In the genomic region with DNA sequence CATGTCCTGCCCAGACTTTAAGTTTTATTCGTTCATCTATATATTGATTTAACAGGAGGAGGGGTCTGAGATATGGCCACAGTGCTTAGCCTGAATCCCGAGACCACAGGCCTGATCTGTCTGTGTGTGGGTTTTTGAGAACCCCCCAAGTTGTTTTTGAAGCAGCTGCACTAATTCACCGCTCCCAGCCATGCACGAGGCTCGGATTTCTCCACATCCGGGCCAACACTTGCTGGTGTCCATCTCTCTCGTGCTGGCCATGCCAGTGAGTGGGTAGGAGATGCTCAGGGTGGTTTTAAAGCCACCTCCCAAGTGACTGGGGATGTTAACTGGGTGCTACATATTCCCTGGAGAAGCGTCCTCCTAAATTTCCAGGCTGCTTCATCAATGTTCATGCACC, we compare ENCODE assay signal across 27 mouse cellular contexts. TPM values are rescaled to one million over a fixed set of nuclear protein-coding genes. Genes with fewer than 3 reads are reported as not detected.
DNase-seq lines count a peak whose midpoint lies in the region; ATAC-seq lines count a peak whose summit lies in the region.
"Had no signal": no experiment of that assay in that cellular context is flagged by ENCODE, and none has a peak within 500 bp of the region (broad histone marks: within the 10 kb centered on the region; RNA-seq: fewer than 3 reads in every experiment).

No protein-coding gene starts in this region.

- H3K4me1 ChIP-seq in embryonic facial prominence, embryonic 14.5 days (ENCODE audit: control insufficient read depth, insufficient read depth, low read length): no peaks in the 10 kb centered on the region
- peaks cover 14% of the 10 kb centered on the region for H3K4me1 ChIP-seq in embryonic facial prominence, embryonic 10.5 days
- peaks cover 10% of the 10 kb centered on the region for H3K4me1 ChIP-seq in liver, embryonic 12.5 days

- DNase-seq in embryonic facial prominence, embryonic 14.5 days (ENCODE audit: low spot score): peak; percentile 62
- no peak for DNase-seq in embryonic facial prominence, embryonic 10.5 days (ENCODE audit: low spot score)
- DNase-seq in gastrocnemius, postnatal 10 days: peak; percentile 54
- DNase-seq in gastrocnemius, adult 8-10 months (ENCODE audit: low spot score in 2 of 2): no peak
- DNase-seq in liver: no peak
- DNase-seq: adrenal gland, adult 8-10 months; adrenal gland, postnatal 25 days; cerebellum, adult 18-20 months; cerebellum, adult 9-10 months; cerebellum, postnatal 14 days; heart, adult 2 months; heart, postnatal 14 days; heart, postnatal 4 days; kidney, adult 11 months; kidney, adult 8-10 months had no signal

- H3K4me3 ChIP-seq in embryonic facial prominence, embryonic 14.5 days (ENCODE audit: low read depth, low read length): no peak overlapping the region
- no peak overlapping the region for H3K4me3 ChIP-seq in embryonic facial prominence, embryonic 10.5 days
- H3K4me3 ChIP-seq in liver, embryonic 12.5 days: no peak overlapping the region
- H3K4me3 ChIP-seq: embryonic facial prominence, embryonic 12.5 days; forebrain, embryonic 10.5 days; heart, adult 2 months; heart, embryonic 10.5 days; heart, embryonic 13.5 days; hindbrain, embryonic 12.5 days; intestine, embryonic 15.5 days had no signal

- no peaks in the 10 kb centered on the region for H3K36me3 ChIP-seq in embryonic facial prominence, embryonic 14.5 days (ENCODE audit: control insufficient read depth, insufficient read depth, low read length)
- H3K36me3 ChIP-seq in embryonic facial prominence, embryonic 10.5 days (replicated peaks): no peaks in the 10 kb centered on the region
- H3K36me3 ChIP-seq in liver, embryonic 12.5 days: no peaks in the 10 kb centered on the region
- H3K36me3 ChIP-seq: embryonic facial prominence, embryonic 12.5 days; forebrain, embryonic 10.5 days; heart, embryonic 10.5 days; heart, embryonic 13.5 days; hindbrain, embryonic 12.5 days; intestine, embryonic 15.5 days had no signal

- 52% methylated on average over 8 of the region's 8 CpGs for WGBS in embryonic facial prominence, embryonic 14.5 days
- 75% methylated on average over 8 of the region's 8 CpGs for WGBS in embryonic facial prominence, embryonic 10.5 days
- WGBS in liver, embryonic 12.5 days (ENCODE audit: insufficient replicate concordance): 77% methylated on average over 8 of the region's 8 CpGs

- H3K4me2 ChIP-seq in embryonic facial prominence, embryonic 14.5 days (ENCODE audit: low read depth, low read length): no peak overlapping the region
- no peak overlapping the region for H3K4me2 ChIP-seq in liver, embryonic 12.5 days
- H3K4me2 ChIP-seq: embryonic facial prominence, embryonic 12.5 days; heart, embryonic 13.5 days; hindbrain, embryonic 12.5 days; intestine, embryonic 15.5 days had no signal

- peak; percentile 26; the same call in 1 of the 2 replicates for ATAC-seq in embryonic facial prominence, embryonic 14.5 days (ENCODE audit: low read depth)
- no peak for ATAC-seq in liver, embryonic 12.5 days
- no peak for ATAC-seq in activated CD4-positive, CD25-positive, alpha-beta regulatory T cell, adult 4 months
- no peak for ATAC-seq in erythroblast, adult 5-6 weeks (replicated peaks; ENCODE audit: low FRiP score, poor library complexity, severe bottlenecking)
- ATAC-seq: forebrain, embryonic 14.5 days; hindbrain, embryonic 16.5 days; intestine, embryonic 15.5 days had no signal

- H3K9ac ChIP-seq in embryonic facial prominence, embryonic 14.5 days (ENCODE audit: low read depth, low read length): no peak overlapping the region
- H3K9ac ChIP-seq in liver, embryonic 12.5 days: no peak overlapping the region
- H3K9ac ChIP-seq: embryonic facial prominence, embryonic 12.5 days; heart, embryonic 13.5 days; hindbrain, embryonic 12.5 days; intestine, embryonic 15.5 days had no signal

- no peak overlapping the region for H3K27ac ChIP-seq in embryonic facial prominence, embryonic 14.5 days (replicated peaks; ENCODE audit: low read depth, low read length)
- H3K27ac ChIP-seq in embryonic facial prominence, embryonic 10.5 days (replicated peaks): no peak overlapping the region
- H3K27ac ChIP-seq in liver, embryonic 12.5 days: 0 out of 2 replicates have a peak overlapping the region, but pooled peaks have one; percentile 36
- H3K27ac ChIP-seq: embryonic facial prominence, embryonic 12.5 days; forebrain, embryonic 10.5 days; heart, adult 2 months; heart, embryonic 10.5 days; heart, embryonic 13.5 days; hindbrain, embryonic 12.5 days; intestine, embryonic 15.5 days had no signal

- H3K9me3 ChIP-seq in embryonic facial prominence, embryonic 14.5 days (ENCODE audit: control insufficient read depth, low read length): no peaks in the 10 kb centered on the region
- H3K9me3 ChIP-seq in embryonic facial prominence, embryonic 10.5 days: no peaks in the 10 kb centered on the region
- H3K9me3 ChIP-seq in liver, embryonic 12.5 days (replicated peaks): no peaks in the 10 kb centered on the region
- H3K9me3 ChIP-seq: embryonic facial prominence, embryonic 12.5 days; forebrain, embryonic 10.5 days; heart, embryonic 10.5 days; heart, embryonic 13.5 days; hindbrain, embryonic 12.5 days; intestine, embryonic 15.5 days had no signal

- no peaks in the 10 kb centered on the region for H3K27me3 ChIP-seq in embryonic facial prominence, embryonic 14.5 days (replicated peaks; ENCODE audit: control insufficient read depth, insufficient read depth, low read length)
- H3K27me3 ChIP-seq in embryonic facial prominence, embryonic 10.5 days (replicated peaks; ENCODE audit: low read depth, poor library complexity, severe bottlenecking): no peaks in the 10 kb centered on the region
- peaks cover 10% of the 10 kb centered on the region; the same call in 1 of the 2 replicates for H3K27me3 ChIP-seq in liver, embryonic 12.5 days (replicated peaks)
- H3K27me3 ChIP-seq: embryonic facial prominence, embryonic 12.5 days; heart, embryonic 13.5 days; hindbrain, embryonic 12.5 days; intestine, embryonic 15.5 days had no signal

RNA-seq across cellular contexts. Expression of gene E2f2, which starts 7.2 kb away (rescaled TPM):
- 7.9 and 10.1 TPM in 2 replicates for polyA plus RNA-seq in embryonic facial prominence, embryonic 14.5 days (2014; fragmentation: Nextera tagmentation; extraction: Ambion mirVana)
- 6.2 TPM in 2 replicates for polyA plus RNA-seq in embryonic facial prominence, embryonic 10.5 days (2016; fragmentation: Nextera tagmentation; extraction: Ambion mirVana)
- 10 to 100 TPM in 1 of 2 experiments, 1 to 10 TPM in 1; 6.9 to 11.0 TPM for total RNA-seq in gastrocnemius, postnatal 10 days (2021)
- 1 to 10 TPM in 3 of 4 experiments, under 1 TPM in 1; 0.85 to 1.7 (median 1.5) TPM for total RNA-seq in gastrocnemius, adult 8-10 months (2022)
- polyA plus RNA-seq in liver, embryonic 12.5 days (2016; fragmentation: Nextera tagmentation; extraction: Ambion mirVana): 63.4 and 69.1 TPM in 2 replicates
- 10 to 100 TPM; 22.0 to 34.6 TPM for polyA plus RNA-seq in activated CD4-positive, CD25-positive, alpha-beta regulatory T cell, adult 4 months (2017; shearing (Covaris generic))
- total RNA-seq in erythroblast, adult 5-6 weeks (2015; ENCODE audit: low replicate concordance): 226 and 246 TPM in 2 replicates
- total RNA-seq in erythroblast, adult 5-6 weeks (2017; ENCODE audit: low replicate concordance): 344 and 364 TPM in 2 replicates

RNA-seq across cellular contexts. Expression of gene Id3, which starts 21.7 kb away (rescaled TPM):
- polyA plus RNA-seq in embryonic facial prominence, embryonic 14.5 days (2014; fragmentation: Nextera tagmentation; extraction: Ambion mirVana): 404 and 407 TPM in 2 replicates
- polyA plus RNA-seq in embryonic facial prominence, embryonic 10.5 days (2016; fragmentation: Nextera tagmentation; extraction: Ambion mirVana): 593 and 611 TPM in 2 replicates
- total RNA-seq in gastrocnemius, postnatal 10 days (2021): 10 to 100 TPM; 33.3 to 48.8 TPM
- total RNA-seq in gastrocnemius, adult 8-10 months (2022): 10 to 100 TPM in 1 of 4 experiments, 1 to 10 TPM in 3; 8.7 to 16.7 (median 9.6) TPM
- polyA plus RNA-seq in liver, embryonic 12.5 days (2016; fragmentation: Nextera tagmentation; extraction: Ambion mirVana): 80.9 and 88.1 TPM in 2 replicates
- 100 to 1,000 TPM; 281 to 355 TPM for polyA plus RNA-seq in activated CD4-positive, CD25-positive, alpha-beta regulatory T cell, adult 4 months (2017; shearing (Covaris generic))
- total RNA-seq in erythroblast, adult 5-6 weeks (2015; ENCODE audit: low replicate concordance): not detected in 2 replicates
- not detected in 2 replicates for total RNA-seq in erythroblast, adult 5-6 weeks (2017; ENCODE audit: low replicate concordance)
- total RNA-seq: granulocyte monocyte progenitor cell, adult 5-6 weeks had no signal

RNA-seq across cellular contexts. Expression of gene Asap3, which starts 41.2 kb away (rescaled TPM):
- polyA plus RNA-seq in embryonic facial prominence, embryonic 14.5 days (2014; fragmentation: Nextera tagmentation; extraction: Ambion mirVana): 8.1 and 11.3 TPM in 2 replicates
- 4.2 and 5.3 TPM in 2 replicates for polyA plus RNA-seq in embryonic facial prominence, embryonic 10.5 days (2016; fragmentation: Nextera tagmentation; extraction: Ambion mirVana)
- 10 to 100 TPM in 1 of 2 experiments, 1 to 10 TPM in 1; 7.2 to 10.1 TPM for total RNA-seq in gastrocnemius, postnatal 10 days (2021)
- 1 to 10 TPM in 2 of 4 experiments, under 1 TPM in 2; 0.92 to 1.3 (median 1.1) TPM for total RNA-seq in gastrocnemius, adult 8-10 months (2022)
- 1.5 and 1.9 TPM in 2 replicates for polyA plus RNA-seq in liver, embryonic 12.5 days (2016; fragmentation: Nextera tagmentation; extraction: Ambion mirVana)
- polyA plus RNA-seq in activated CD4-positive, CD25-positive, alpha-beta regulatory T cell, adult 4 months (2017; shearing (Covaris generic)): under 1 TPM in 1 of 2 experiments, not detected in 1; 0.25 TPM
- 0.19 TPM in 1 of 2 replicates, not detected in the other for total RNA-seq in erythroblast, adult 5-6 weeks (2015; ENCODE audit: low replicate concordance)
- 0.43 TPM in 1 of 2 replicates, not detected in the other for total RNA-seq in erythroblast, adult 5-6 weeks (2017; ENCODE audit: low replicate concordance)
- total RNA-seq: granulocyte monocyte progenitor cell, adult 5-6 weeks had no signal

Comparison
In these comparisons a context has a peak if more than half of its experiments do, and no peak if none do; other contexts are left out.
1. DNase-seq: peak in embryonic facial prominence, embryonic 14.5 days (single experiment) and gastrocnemius, postnatal 10 days (single experiment); none in embryonic facial prominence, embryonic 10.5 days (single experiment), gastrocnemius, adult 8-10 months (0 of 2) and liver (single experiment).